Mouse (Mus musculus) megakaryocyte, embryonic 14.5 days (primary cell): ENCODE measurements around the gene Tirap.

Experiments
- FLI1 ChIP-seq: IDR thresholded peaks from 2 replicates; pipeline ENCODE4 v1.6.1; 2012; ENCODE audit warnings: low read length, inconsistent platforms, mixed read lengths
- GATA1 ChIP-seq: IDR thresholded peaks from 3 replicates; pipeline ENCODE4 v1.6.1; 2012; ENCODE audit warnings: mixed read lengths, low read length, inconsistent platforms, borderline replicate concordance

DNA sequence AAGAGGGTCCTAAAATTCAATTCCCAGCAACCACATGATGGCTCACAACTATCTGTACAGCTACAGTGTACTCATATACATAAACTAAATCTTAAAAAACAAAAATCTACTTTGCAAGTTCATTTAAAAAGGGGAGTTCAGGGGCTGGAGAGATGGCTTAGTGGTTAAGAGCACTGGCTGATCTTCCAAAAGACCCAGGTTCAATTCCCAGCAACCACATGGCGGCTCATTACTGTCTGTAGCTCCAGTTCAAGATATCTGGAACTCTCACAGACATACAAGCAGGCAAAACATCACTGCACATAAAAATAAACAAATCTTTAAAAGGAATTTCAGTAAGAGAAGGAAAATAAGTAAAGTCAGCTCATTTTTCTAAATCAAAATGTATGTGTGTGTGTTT lies 38.3 kb upstream of the Tirap start:
- TF ChIP-seq GATA1 (no peak), FLI1 (no peak)
